Mouse (Mus musculus): ENCODE measurements around the gene Ranbp17. TPM values are rescaled to one million over a fixed set of nuclear protein-coding genes. Genes with fewer than 3 reads are reported as not detected.

Ranbp17 gene
- polyA plus RNA-seq, 1 experiment from 2014 or later = 4.4 TPM

DNA sequence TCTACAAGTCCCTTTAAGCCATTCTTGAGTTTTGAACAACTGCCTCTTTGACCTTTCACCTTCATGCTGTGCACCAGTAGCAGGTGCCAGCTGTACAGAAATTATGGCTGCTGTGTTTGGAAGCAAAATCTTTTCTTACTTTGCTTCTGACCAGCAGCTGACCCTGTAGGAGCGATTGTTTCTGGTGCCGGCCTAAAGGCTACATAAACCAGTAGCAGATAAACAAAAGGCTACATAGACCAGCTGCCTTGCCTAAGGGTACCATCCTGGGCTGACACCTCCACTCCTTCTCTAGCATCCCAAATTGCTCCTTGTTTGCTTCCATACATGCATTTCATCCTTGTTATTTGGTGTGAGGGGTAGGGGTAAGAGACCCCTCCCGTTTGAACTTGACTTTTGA lies 279.4 kb downstream of the Ranbp17 start:
- Histone ChIP-seq H3K27me3 (replicated peaks) (no peaks in the 10 kb centered on the region), H3K4me1 (no peaks in the 10 kb centered on the region), H3K4me2 (no peak overlapping the region), H3K36me3 (no peaks in the 10 kb centered on the region), H3K9ac (no peak overlapping the region), H3K9me3 (no peaks in the 10 kb centered on the region), H3K4me3 (no peak overlapping the region), H3K27ac (replicated peaks) (no peak overlapping the region)
- 63% methylated on average over 3 of the region's 3 CpGs for WGBS
- ATAC-seq (ENCODE audit: extremely low read depth, insufficient number of reproducible peaks, low FRiP score, low TSS enrichment) = no peak

DNA sequence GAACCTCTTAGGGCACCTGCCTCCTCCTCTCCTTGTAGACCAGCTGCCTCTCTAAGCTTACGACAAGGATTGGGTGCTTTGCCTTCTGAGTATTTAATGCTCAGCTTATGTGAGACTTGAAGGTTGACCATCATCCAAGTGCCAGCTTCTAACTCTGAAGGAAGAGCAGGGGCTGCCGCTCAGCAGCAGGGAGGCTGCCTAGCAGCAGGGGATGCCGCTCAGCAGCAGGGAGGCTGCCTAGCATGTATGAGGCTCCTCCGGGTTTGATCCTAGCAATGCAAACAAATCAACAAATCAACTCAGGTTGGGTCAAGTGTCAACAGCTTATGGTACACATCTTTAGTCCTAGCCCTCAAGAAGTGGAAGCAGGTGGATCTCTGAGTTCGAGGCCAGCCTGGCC lies 281.5 kb downstream of the Ranbp17 start:
- no peaks in the 10 kb centered on the region for H3K9me3 ChIP-seq
- H3K4me2 ChIP-seq = no peak overlapping the region
- no peak for ATAC-seq (ENCODE audit: extremely low read depth, insufficient number of reproducible peaks, low FRiP score, low TSS enrichment)
- 69% methylated on average over 5 of the region's 5 CpGs for WGBS
- no peaks in the 10 kb centered on the region for H3K27me3 ChIP-seq (replicated peaks)
- no peaks in the 10 kb centered on the region for H3K36me3 ChIP-seq
- H3K27ac ChIP-seq (replicated peaks) = no peak overlapping the region
- no peak overlapping the region for H3K9ac ChIP-seq
- H3K4me3 ChIP-seq = no peak overlapping the region
- no peaks in the 10 kb centered on the region for H3K4me1 ChIP-seq

DNA sequence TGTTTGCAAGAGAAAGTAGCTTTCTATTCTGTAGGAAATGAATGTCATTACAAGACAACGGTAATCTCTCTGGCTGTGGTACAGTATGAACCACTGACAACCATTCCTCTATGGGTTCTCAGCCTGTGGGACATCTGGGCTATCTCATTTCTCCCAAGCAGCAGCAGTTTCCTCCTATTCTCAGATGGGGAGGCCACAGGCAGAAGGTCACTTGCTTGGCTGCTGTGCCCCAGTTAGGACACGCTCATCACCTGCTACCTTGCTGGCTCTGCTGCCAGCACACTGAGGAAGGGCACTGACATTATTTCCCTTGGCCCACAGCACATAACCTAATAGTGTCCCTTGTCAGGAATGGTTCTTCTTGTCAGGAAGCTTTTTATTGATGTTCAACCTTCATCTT lies 285.4 kb downstream of the Ranbp17 start:
- no peaks in the 10 kb centered on the region for H3K36me3 ChIP-seq
- no peak overlapping the region for H3K4me2 ChIP-seq
- H3K9ac ChIP-seq = no peak overlapping the region
- ATAC-seq (ENCODE audit: extremely low read depth, insufficient number of reproducible peaks, low FRiP score, low TSS enrichment) = no peak
- H3K4me1 ChIP-seq = no peaks in the 10 kb centered on the region
- H3K9me3 ChIP-seq = no peaks in the 10 kb centered on the region
- H3K27ac ChIP-seq (replicated peaks) = no peak overlapping the region
- WGBS = 66% methylated on average over 2 of the region's 2 CpGs
- no peaks in the 10 kb centered on the region for H3K27me3 ChIP-seq (replicated peaks)
- no peak overlapping the region for H3K4me3 ChIP-seq

- H3K4me3 ChIP-seq = no peak overlapping the region
- no peaks in the 10 kb centered on the region for H3K9me3 ChIP-seq
- ATAC-seq (ENCODE audit: extremely low read depth, insufficient number of reproducible peaks, low FRiP score, low TSS enrichment) = no peak
- no peak overlapping the region for H3K9ac ChIP-seq
- H3K36me3 ChIP-seq = no peaks in the 10 kb centered on the region
- peaks cover 9% of the 10 kb centered on the region for H3K4me1 ChIP-seq
- H3K27me3 ChIP-seq (replicated peaks) = no peaks in the 10 kb centered on the region
- H3K27ac ChIP-seq (replicated peaks) = no peak overlapping the region
- 77% methylated on average over 8 of the region's 8 CpGs for WGBS
- H3K4me2 ChIP-seq = no peak overlapping the region
Measured at GRCm38 (mm10) chr11:33226516-33226915, 287.0 kb downstream of the Ranbp17 start.

DNA sequence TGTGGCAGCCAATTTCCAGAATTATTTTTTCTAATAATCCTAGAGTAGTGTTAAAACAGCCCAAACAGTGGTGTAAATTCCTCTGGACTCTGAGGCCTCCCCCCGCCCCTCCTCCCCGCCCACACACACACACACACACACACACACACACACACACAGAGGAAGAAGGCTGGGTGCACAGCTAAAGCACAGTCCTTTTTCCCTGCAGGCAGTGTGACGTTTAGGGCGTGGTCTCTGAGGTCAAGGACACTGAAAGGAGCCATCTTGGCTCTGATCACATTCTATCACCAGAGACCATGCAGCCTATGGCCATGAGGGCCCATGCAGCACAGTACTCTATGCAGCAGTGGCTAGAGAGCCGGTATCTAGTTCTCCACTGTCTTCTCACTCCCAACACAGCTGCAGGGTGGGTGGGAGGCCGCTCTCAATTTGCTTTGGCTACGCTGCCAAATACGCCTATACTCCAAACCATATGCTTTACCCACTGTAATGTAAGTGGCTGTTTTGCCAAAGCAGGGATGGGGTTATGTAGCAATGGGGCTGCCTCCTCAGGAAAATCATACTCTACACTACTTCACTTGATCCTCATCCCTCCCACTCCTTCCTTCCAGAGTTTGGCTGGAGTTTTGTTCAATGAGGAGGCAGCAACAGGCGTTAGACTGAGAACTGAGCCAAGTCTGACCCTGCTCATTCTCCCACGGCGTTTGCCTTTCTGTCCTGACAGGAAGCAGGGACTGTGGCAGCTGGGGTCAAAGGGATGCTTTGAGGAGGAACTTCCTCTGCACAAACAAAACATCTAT lies 291.8 kb downstream of the Ranbp17 start:
- peak overlapping the region; percentile 46 for H3K27ac ChIP-seq (replicated peaks)
- WGBS = 66% methylated on average over 11 of the region's 11 CpGs
- ATAC-seq (ENCODE audit: extremely low read depth, insufficient number of reproducible peaks, low FRiP score, low TSS enrichment) = no peak

GRCm38 (mm10) chr11:33220763-33221162 lies 292.8 kb downstream of the Ranbp17 start:
- WGBS = 71% methylated on average over 7 of the region's 7 CpGs

More for the DNA sequence above, 291.8 kb downstream of the Ranbp17 start:
- H3K4me2 ChIP-seq = no peak overlapping the region
- no peaks in the 10 kb centered on the region; the same call in 1 of the 2 replicates for H3K27me3 ChIP-seq (replicated peaks)
- H3K4me3 ChIP-seq = no peak overlapping the region
- H3K36me3 ChIP-seq = no peaks in the 10 kb centered on the region
- H3K9me3 ChIP-seq = no peaks in the 10 kb centered on the region
- H3K4me1 ChIP-seq = peaks cover 29% of the 10 kb centered on the region
- no peak overlapping the region for H3K9ac ChIP-seq

DNA sequence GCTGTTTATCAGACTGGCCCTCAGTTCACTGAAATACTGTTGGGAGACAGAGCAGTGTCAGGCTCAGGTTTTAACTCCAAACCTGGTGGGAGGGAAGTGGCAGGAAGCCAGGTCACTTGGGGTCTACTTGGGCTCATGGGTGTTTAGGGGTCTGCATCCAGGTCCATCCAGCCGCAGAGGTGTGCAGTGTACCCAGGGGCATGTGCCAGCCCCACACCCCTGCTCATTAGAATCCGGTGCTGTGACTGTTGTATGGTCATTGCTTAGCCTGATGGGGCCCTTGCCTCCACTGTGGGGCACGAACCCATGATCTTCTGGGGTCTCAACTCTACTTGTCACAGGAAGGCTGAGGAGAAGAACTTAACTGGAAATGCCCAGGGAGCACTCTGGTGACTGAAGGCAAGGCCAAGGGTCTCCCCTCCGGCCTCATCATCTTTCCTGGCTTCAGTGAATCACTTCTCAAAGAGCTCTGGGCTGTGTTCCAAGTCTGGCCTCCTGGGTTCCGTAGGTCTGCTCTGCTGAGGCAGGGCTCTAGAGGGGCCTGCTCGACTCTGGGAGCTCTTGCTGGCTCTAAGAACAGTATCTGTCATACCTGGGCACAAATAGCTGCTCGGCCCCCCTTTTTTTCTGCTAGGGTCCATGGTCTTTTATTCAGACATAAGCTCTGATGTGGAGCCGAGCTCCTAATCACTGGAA lies 296.0 kb downstream of the Ranbp17 start:
- Histone ChIP-seq H3K4me3 (no peak overlapping the region), H3K4me1 (peaks cover 31% of the 10 kb centered on the region), H3K9me3 (no peaks in the 10 kb centered on the region), H3K27me3 (replicated peaks) (no peaks in the 10 kb centered on the region; the same call in 1 of the 2 replicates), H3K36me3 (no peaks in the 10 kb centered on the region), H3K9ac (no peak overlapping the region), H3K4me2 (no peak overlapping the region), H3K27ac (replicated peaks) (no peak overlapping the region)
- 47% methylated on average over 8 of the region's 8 CpGs for WGBS
- ATAC-seq (ENCODE audit: extremely low read depth, insufficient number of reproducible peaks, low FRiP score, low TSS enrichment) = no peak

More at GRCm38 (mm10) chr11:33220763-33221162, 292.8 kb downstream of the Ranbp17 start:
- no peaks in the 10 kb centered on the region for H3K36me3 ChIP-seq
- H3K27ac ChIP-seq (replicated peaks) = no peak overlapping the region
- H3K4me1 ChIP-seq = peaks cover 31% of the 10 kb centered on the region
- H3K27me3 ChIP-seq (replicated peaks) = no peaks in the 10 kb centered on the region; the same call in 1 of the 2 replicates
- H3K9me3 ChIP-seq = no peaks in the 10 kb centered on the region
- H3K4me3 ChIP-seq = no peak overlapping the region
- no peak for ATAC-seq (ENCODE audit: extremely low read depth, insufficient number of reproducible peaks, low FRiP score, low TSS enrichment)
- H3K4me2 ChIP-seq = no peak overlapping the region
- H3K9ac ChIP-seq = no peak overlapping the region

GRCm38 (mm10) chr11:33207411-33207810 lies 306.1 kb downstream of the Ranbp17 start:
- Histone ChIP-seq H3K27me3 (replicated peaks) (peaks cover 82% of the 10 kb centered on the region), H3K9ac (no peak overlapping the region), H3K9me3 (no peaks in the 10 kb centered on the region), H3K27ac (replicated peaks) (no peak overlapping the region), H3K36me3 (no peaks in the 10 kb centered on the region), H3K4me3 (no peak overlapping the region), H3K4me2 (no peak overlapping the region), H3K4me1 (peaks cover 17% of the 10 kb centered on the region)
- ATAC-seq (ENCODE audit: extremely low read depth, insufficient number of reproducible peaks, low FRiP score, low TSS enrichment) = no peak
- 75% methylated on average over 2 of the region's 2 CpGs for WGBS

DNA sequence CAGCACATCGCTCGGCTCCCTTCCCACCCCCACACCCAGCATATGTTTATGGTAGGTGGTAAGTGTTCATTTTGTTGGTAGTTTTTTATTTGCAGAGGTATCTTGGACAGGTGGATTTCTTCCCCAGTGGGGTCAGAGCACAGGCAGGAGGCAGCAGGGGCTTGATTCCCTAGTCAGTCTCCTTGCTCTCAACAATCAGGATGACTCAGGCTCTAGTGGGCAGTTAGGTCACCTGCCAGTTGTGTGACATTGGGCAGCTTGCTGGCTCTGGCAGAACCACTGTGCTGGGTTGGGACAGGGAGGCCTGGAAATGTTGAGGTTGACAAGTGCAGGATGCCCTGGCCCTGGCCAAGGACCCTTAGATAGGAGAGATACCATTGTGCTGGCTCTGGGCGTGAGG lies 308.6 kb downstream of the Ranbp17 start:
- Histone ChIP-seq H3K36me3 (no peaks in the 10 kb centered on the region), H3K9ac (no peak overlapping the region), H3K4me2 (no peak overlapping the region), H3K27me3 (replicated peaks) (peaks cover 94% of the 10 kb centered on the region), H3K4me3 (no peak overlapping the region), H3K4me1 (peaks cover 34% of the 10 kb centered on the region), H3K9me3 (no peaks in the 10 kb centered on the region), H3K27ac (replicated peaks) (no peak overlapping the region)
- ATAC-seq (ENCODE audit: extremely low read depth, insufficient number of reproducible peaks, low FRiP score, low TSS enrichment) = no peak
- 12% methylated on average over 3 of the region's 3 CpGs for WGBS

DNA sequence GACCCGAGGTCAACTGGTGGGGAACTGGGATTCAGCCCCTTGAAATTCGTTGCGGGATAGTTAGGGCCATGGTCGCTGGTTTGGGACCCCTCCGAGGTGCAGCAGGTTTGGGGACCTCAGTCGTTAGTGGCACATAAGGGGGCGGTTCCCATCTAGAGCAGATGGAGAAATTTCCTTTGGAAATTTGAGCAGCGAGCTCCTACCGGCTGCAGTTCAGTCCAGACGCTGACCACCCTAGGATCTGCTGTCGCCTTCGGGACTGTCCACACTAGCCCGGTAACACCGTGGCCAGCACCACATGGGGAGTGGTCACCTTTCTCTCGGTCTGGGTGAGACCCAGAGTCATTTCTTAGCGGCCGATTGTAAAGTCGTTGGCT lies 309.2 kb downstream of the Ranbp17 start:
- no peak overlapping the region for H3K4me2 ChIP-seq
- no peak overlapping the region for H3K9ac ChIP-seq
- no peak overlapping the region for H3K27ac ChIP-seq (replicated peaks)
- under 1% methylated on average over 18 of the region's 18 CpGs for WGBS
- no peaks in the 10 kb centered on the region for H3K9me3 ChIP-seq
- H3K4me1 ChIP-seq = peaks cover 37% of the 10 kb centered on the region
- peaks cover 97% of the 10 kb centered on the region for H3K27me3 ChIP-seq (replicated peaks)
- peak overlapping the region; percentile 42; the same call in 1 of the 2 replicates for H3K4me3 ChIP-seq
- H3K36me3 ChIP-seq = no peaks in the 10 kb centered on the region
- no peak for ATAC-seq (ENCODE audit: extremely low read depth, insufficient number of reproducible peaks, low FRiP score, low TSS enrichment)

DNA sequence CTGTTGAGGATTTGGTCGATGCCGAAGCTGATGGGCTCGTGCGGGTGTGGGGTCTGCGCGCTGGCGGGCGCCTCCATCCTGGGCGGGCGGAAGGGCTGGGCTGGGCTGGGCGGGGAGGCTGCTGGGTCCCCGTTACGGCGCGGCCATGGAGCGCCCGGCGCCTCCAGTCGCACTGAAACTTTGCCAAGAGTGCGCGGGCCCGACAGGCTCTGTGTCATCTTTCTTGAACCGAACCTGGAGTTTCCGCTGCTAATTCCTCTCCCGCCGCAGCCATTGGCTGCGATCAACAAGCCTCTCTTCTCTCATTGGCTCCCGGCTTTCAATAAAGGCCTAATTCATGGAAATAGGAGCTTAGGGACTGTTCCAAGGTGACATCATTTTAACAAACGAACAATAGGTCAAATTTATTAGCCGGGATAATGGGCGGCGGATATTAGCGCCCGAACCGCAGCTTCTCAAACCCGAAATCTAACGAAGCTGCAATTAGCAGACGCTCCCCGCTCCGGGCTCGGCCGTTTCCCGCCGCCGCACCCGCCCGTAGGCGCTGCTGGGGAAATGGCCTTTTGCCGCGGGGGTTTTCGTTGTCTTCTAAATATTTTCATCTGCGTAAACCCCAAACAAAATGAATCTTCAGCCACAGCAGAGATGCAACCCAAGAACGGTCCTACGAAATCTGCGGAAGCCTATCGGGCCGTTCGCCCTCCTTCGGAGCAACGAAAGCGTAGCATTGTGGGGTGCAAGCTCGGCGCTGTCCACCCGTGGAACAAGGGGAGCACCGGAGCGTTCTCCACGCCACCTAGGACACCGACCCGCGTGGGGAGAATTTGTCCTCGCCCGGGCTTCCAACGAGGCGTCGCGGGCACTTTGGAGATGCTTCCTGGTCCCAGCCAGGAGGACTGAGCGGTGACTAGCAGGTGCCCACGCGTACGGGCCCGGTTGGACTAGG lies 309.9 kb downstream of the Ranbp17 start, which contains the start of gene Tlx3:
TSS of gene Tlx3 (minus strand) at position 207 of the 946 bp plus-strand sequence.
- no peaks in the 10 kb centered on the region for H3K36me3 ChIP-seq
- peaks cover 100% of the 10 kb centered on the region for H3K27me3 ChIP-seq (replicated peaks)
- WGBS = 1% methylated on average over 76 of the region's 81 CpGs
- no peak for ATAC-seq (ENCODE audit: extremely low read depth, insufficient number of reproducible peaks, low FRiP score, low TSS enrichment)
- H3K9ac ChIP-seq = no peak within 1 kb of the TSS
- peaks cover 37% of the 10 kb centered on the region for H3K4me1 ChIP-seq
- peak within 1 kb of the TSS; percentile 42 for H3K4me3 ChIP-seq
- no peaks in the 10 kb centered on the region for H3K9me3 ChIP-seq
- peak within 1 kb of the TSS; percentile 56 for H3K4me2 ChIP-seq
- no peak within 1 kb of the TSS for H3K27ac ChIP-seq (replicated peaks)
